Mouse (Mus musculus) hindbrain, postnatal 0 days (tissue): ENCODE data around the gene Cyp11a1. TPM values are rescaled to one million over a fixed set of nuclear protein-coding genes. Genes with fewer than 3 reads are reported as not detected.

ENCODE experiments used
- ATAC-seq: fragments of 200-750 bp; cut with Nextera tagmentation; 2 replicates; pipeline ENCODE4 v1.8.0; 2017; ENCODE audit warnings: mild to moderate bottlenecking, moderate TSS enrichment, moderate library complexity
- DNase-seq: peaks from one replicate; pipeline ENCODE4 v3.0.0-alpha.2; 2015; ENCODE audit warnings: low spot score
- H3K27ac ChIP-seq: fragments of 300-500 bp; sonication (generic); 2 replicates; pipeline ENCODE4 v1.5.1; 2014; ENCODE audit warnings: mild to moderate bottlenecking
- H3K27me3 ChIP-seq: fragments of 300-500 bp; sonication (generic); 2 replicates; pipeline ENCODE4 v1.6.1; 2014; ENCODE audit warnings: low read length, mixed read lengths; ENCODE audit not compliant: insufficient read depth
- H3K36me3 ChIP-seq: fragments of 300-500 bp; sonication (generic); 2 replicates; pipeline ENCODE4 v1.6.1; 2014; ENCODE audit warnings: low read length, mixed read lengths; ENCODE audit not compliant: insufficient read depth
- H3K4me1 ChIP-seq: fragments of 300-500 bp; sonication (generic); 2 replicates; pipeline ENCODE4 v1.6.1; 2014; ENCODE audit warnings: antibody characterized with exemption, low read length, mixed read lengths; ENCODE audit not compliant: insufficient read depth
- H3K4me2 ChIP-seq: fragments of 300-500 bp; sonication (generic); 2 replicates; pipeline ENCODE4 v1.6.1; 2014; ENCODE audit warnings: low read depth, mild to moderate bottlenecking, low read length, moderate library complexity, mixed read lengths
- H3K4me3 ChIP-seq: fragments of 300-500 bp; sonication (generic); 2 replicates; pipeline ENCODE4 v1.5.1; 2014; ENCODE audit warnings: low read length
- H3K9ac ChIP-seq: fragments of 300-500 bp; sonication (generic); replicated peaks from 2 replicates; pipeline ENCODE4 v1.6.1; 2014; ENCODE audit warnings: mild to moderate bottlenecking, low read length, moderate library complexity, mixed read lengths
- H3K9me3 ChIP-seq: fragments of 300-500 bp; sonication (generic); 2 replicates; pipeline ENCODE4 v1.6.1; 2016; ENCODE audit warnings: low read length, mixed read lengths
- CTCF ChIP-seq: IDR thresholded peaks from 2 replicates; pipeline ENCODE4 v1.5.1; 2016; ENCODE audit warnings: antibody characterized with exemption, control low read depth, low read depth
- WGBS: fragments of 180-500 bp; shearing (Covaris S2); extraction: QIAGEN DNeasy Blood & Tissue Kit; methylation state at CpG from one replicate; pipeline ENCODE4 v1.1.7; 2014; 5-methylcytosine and 5-hydroxymethylcytosine counted together
- polyA plus RNA-seq: library from polyadenylated mRNA; unstranded; fragments of >200 nt; fragmentation: Nextera tagmentation; extraction: Ambion mirVana; gene quantifications from 2 replicates; pipeline ENCODE4 v1.2.1, GENCODE M21; 2015
- total RNA-seq: library from RNA; depleted of rRNA; stranded (reverse); fragments of >200 nt; gene quantifications from 2 replicates; pipeline ENCODE4 v1.2.3, GENCODE M21; 2014

Cyp11a1 gene
- total and polyA plus RNA-seq, 2 experiments from 2014 or later = 1.2 to 4.3 TPM

DNA sequence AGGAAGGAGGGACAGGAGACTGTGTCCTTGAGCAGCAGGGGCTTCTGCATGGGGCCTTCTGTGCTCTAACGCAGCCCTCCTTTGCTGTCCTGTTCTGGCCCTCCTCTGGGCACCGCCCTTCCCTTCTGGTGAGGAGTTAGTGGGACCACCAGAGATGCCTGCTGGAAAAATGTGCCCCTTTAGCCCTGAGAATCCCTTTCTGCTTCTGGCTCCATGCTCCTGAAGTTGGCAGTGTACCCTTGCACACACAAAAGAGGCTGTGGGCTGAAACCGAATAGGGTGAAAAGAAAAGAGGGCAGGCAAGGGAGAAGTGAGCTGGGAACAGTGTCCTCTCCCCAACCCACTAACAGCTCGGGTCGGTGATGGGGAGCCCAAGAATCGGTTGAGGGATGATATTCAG, 43.0 kb downstream of the Cyp11a1 start:
- DNase-seq (peak; percentile 28), ATAC-seq (no peak)
- Histone ChIP-seq H3K36me3 (no peaks in the 10 kb centered on the region), H3K9me3 (no peaks in the 10 kb centered on the region), H3K27ac (peak overlapping the region; percentile 66), H3K4me2 (no peak overlapping the region), H3K27me3 (no peaks in the 10 kb centered on the region), H3K9ac (0 out of 2 replicates have a peak overlapping the region, but pooled peaks have one; percentile 15), H3K4me3 (no peak overlapping the region), H3K4me1 (peaks cover 26% of the 10 kb centered on the region)
- no peak for TF ChIP-seq CTCF
- WGBS = 36% methylated on average over 6 of the region's 6 CpGs

DNA sequence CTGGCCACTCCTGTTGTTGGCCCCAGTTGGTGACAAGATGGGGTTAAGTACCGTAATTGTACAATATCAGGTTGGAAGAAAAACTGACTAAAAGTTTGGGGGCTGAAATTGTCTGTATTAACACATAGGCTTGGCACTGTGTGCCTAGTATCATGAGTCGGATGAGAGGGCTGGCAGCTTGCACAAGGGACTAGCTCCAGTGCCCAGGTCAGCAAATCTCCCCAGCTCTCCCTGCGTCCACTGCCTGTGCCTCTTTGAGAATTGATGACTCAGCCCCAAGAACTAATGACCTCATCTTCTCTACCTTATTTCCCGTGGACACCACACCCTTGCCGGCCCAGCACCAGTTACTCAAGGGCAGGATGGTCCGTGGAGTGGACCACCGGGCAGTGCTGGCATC, 43.6 kb downstream of the Cyp11a1 start:
- Histone ChIP-seq H3K9ac (no peak overlapping the region), H3K36me3 (no peaks in the 10 kb centered on the region), H3K9me3 (no peaks in the 10 kb centered on the region), H3K4me3 (no peak overlapping the region), H3K27me3 (no peaks in the 10 kb centered on the region), H3K27ac (0 out of 2 replicates have a peak overlapping the region, but pooled peaks have one; percentile 66), H3K4me1 (peaks cover 23% of the 10 kb centered on the region), H3K4me2 (no peak overlapping the region)
- no peak for ATAC-seq
- TF ChIP-seq CTCF = no peak
- 68% methylated on average over 7 of the region's 7 CpGs for WGBS
- no peak for DNase-seq

DNA sequence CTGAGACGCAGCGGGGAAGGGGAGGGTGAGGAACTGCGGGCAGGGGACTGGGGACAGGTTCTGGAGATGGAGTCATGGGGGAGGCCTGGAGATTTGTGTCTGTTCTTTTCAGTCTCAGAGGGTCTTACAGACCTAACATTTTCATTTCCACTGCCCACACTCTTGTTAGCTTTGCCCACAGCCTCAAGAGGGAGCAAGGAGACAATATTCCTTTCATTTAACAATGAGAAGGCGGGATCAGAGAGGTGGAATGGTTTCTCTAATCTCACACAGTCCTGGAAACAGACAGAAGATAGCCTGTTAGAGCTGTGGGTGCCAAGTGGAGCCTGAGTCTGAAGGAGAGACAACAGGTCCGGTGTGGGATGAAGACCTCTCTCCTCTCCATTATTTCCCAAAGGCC, 45.7 kb downstream of the Cyp11a1 start:
- H3K27me3 ChIP-seq = no peaks in the 10 kb centered on the region
- peak; percentile 72 for TF ChIP-seq CTCF
- no peaks in the 10 kb centered on the region for H3K9me3 ChIP-seq
- H3K9ac ChIP-seq = no peak overlapping the region
- 33% methylated on average over 5 of the region's 5 CpGs for WGBS
- H3K4me1 ChIP-seq = peaks cover 22% of the 10 kb centered on the region
- H3K4me2 ChIP-seq = no peak overlapping the region
- no peaks in the 10 kb centered on the region for H3K36me3 ChIP-seq
- H3K27ac ChIP-seq = no peak overlapping the region
- H3K4me3 ChIP-seq = no peak overlapping the region
- ATAC-seq (no peak), DNase-seq (peak; percentile 61)

DNA sequence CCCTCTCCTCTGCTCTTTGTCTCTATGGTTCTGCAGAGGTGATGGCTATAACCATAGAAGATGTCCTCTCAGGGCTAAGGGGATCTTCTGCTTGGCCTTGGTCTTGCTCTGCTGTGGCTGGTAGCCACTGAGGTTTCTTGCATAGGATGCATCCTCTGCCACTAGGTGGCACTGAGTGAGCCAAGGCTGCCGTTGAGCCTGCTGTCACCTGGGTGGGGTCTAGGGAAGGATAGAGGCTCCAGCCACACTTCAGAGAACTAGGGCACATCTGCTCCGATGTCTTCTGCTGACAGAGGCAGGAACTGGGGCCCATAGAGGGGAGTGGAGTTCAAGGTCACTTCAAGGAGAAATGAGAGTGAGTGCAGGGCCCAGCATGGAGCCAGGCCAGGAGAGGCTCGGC, 46.9 kb downstream of the Cyp11a1 start:
- ATAC-seq (peak; percentile 51), DNase-seq (peak; percentile 87)
- Histone ChIP-seq H3K27ac (no peak overlapping the region), H3K27me3 (no peaks in the 10 kb centered on the region), H3K9ac (no peak overlapping the region), H3K4me2 (no peak overlapping the region), H3K4me3 (no peak overlapping the region), H3K36me3 (no peaks in the 10 kb centered on the region), H3K4me1 (peaks cover 19% of the 10 kb centered on the region), H3K9me3 (no peaks in the 10 kb centered on the region)
- peak; percentile 92 for TF ChIP-seq CTCF
- 19% methylated on average over 3 of the region's 3 CpGs for WGBS

DNA sequence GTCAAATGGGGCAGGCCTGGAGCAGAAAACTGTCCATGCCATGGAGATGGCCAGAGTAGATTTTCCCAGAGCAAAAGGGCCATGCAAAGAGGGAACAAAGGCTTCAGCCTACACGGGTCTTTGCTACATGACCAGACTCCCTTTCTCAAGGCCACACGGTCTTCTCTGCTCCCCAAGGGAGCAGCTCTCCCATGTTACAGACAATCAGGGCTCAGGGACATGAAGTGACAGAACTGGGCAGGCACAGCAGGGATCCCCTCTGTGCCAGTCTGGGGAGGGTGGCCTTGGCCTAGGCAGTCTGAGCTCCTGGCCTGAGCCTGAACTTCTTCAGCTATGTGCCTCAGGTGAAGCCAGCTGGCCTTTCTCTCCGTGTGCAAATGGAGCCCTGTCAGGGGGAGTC, 47.3 kb downstream of the Cyp11a1 start:
- no peak overlapping the region for H3K27ac ChIP-seq
- H3K27me3 ChIP-seq = 0 out of 2 replicates have a peak, but pooled peaks cover 2% of the 10 kb centered on the region
- ATAC-seq (no peak), DNase-seq (no peak)
- H3K9ac ChIP-seq = no peak overlapping the region
- H3K4me3 ChIP-seq = no peak overlapping the region
- H3K4me2 ChIP-seq = no peak overlapping the region
- WGBS = 41% methylated on average over 3 of the region's 3 CpGs
- H3K36me3 ChIP-seq = no peaks in the 10 kb centered on the region
- no peaks in the 10 kb centered on the region for H3K9me3 ChIP-seq
- no peak for TF ChIP-seq CTCF
- peaks cover 15% of the 10 kb centered on the region for H3K4me1 ChIP-seq

DNA sequence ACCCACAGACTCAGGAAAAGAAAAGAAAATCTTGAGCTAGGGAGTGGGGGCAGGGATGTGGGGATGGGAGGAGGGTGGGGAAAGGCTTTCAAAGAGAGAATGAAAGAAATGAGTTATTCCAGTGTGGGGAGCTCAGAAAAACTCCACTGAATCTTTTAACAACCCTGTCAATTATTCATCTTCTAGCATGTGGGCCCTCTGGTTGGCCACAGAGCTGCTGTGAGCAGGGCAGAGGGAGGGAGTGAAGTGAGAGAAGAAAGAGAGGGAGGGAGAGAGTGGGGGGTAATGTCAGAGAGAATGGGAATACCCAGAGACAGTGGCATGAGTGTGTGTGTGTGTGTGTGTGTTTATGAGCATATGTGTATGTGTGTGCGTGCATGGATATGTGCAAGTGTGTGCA, 47.8 kb downstream of the Cyp11a1 start:
- ATAC-seq (no peak), DNase-seq (no peak)
- TF ChIP-seq CTCF = no peak
- Histone ChIP-seq H3K4me2 (no peak overlapping the region), H3K36me3 (no peaks in the 10 kb centered on the region), H3K27ac (no peak overlapping the region), H3K27me3 (0 out of 2 replicates have a peak, but pooled peaks cover 2% of the 10 kb centered on the region), H3K4me1 (peaks cover 11% of the 10 kb centered on the region; the same call in 1 of the 2 replicates), H3K9ac (no peak overlapping the region), H3K9me3 (no peaks in the 10 kb centered on the region), H3K4me3 (no peak overlapping the region)
- 96% methylated on average over 1 of the region's 1 CpGs for WGBS

DNA sequence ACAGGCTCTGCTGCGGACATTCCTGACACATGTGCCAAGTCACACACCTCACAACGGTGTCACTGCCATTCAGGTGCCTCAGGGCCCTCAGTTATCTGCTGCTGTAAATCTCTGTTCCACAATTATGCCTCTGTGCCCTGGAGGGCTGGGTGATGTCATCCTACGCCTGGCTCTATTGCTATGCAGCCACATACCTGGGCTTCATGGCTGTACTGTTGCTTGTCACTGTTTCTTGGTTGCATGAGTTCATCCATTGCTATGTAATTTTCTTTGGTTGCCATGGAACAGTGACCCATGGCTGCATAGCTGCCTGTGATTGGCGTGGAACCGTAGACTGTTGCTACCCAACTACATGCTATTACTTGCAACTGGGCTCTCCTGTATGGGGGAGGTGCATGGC, 49.5 kb downstream of the Cyp11a1 start:
- ATAC-seq (peak; percentile 52), DNase-seq (no peak)
- Histone ChIP-seq H3K27ac (no peak overlapping the region), H3K4me3 (no peak overlapping the region), H3K4me2 (no peak overlapping the region), H3K4me1 (peaks cover 23% of the 10 kb centered on the region), H3K27me3 (0 out of 2 replicates have a peak, but pooled peaks cover 2% of the 10 kb centered on the region), H3K36me3 (no peaks in the 10 kb centered on the region), H3K9me3 (no peaks in the 10 kb centered on the region), H3K9ac (no peak overlapping the region)
- TF ChIP-seq CTCF = no peak
- WGBS = 55% methylated on average over 5 of the region's 5 CpGs
